Mouse (Mus musculus) liver, embryonic 12.5 days (tissue): ENCODE results near the gene Jmjd1c. TPM values are rescaled to one million over a fixed set of nuclear protein-coding genes. Genes with fewer than 3 reads are reported as not detected.
A peak's percentile ranks its signal among the peaks of the same experiment; 100 is the strongest.
"Not testable (repeated sequence)": the region's sequence is repeated elsewhere in the genome, so short reads cannot be mapped to it uniquely, and the experiment has no call there.

Experiments
- ATAC-seq: fragments of 200-750 bp; cut with Nextera tagmentation; 2 replicates; pipeline ENCODE4 v1.8.0; 2017; ENCODE audit warnings: moderate number of reproducible peaks, mild to moderate bottlenecking, moderate library complexity
- H3K27ac ChIP-seq: fragments of 300-500 bp; sonication (generic); 2 replicates; pipeline ENCODE4 v1.5.1; 2016; ENCODE audit warnings: mild to moderate bottlenecking
- H3K27me3 ChIP-seq: fragments of 300-500 bp; sonication (generic); replicated peaks from 2 replicates; pipeline ENCODE4 v1.6.1; 2016; ENCODE audit warnings: mild to moderate bottlenecking, moderate library complexity
- H3K36me3 ChIP-seq: fragments of 300-500 bp; sonication (generic); 2 replicates; pipeline ENCODE4 v1.6.1; 2016; ENCODE audit warnings: mild to moderate bottlenecking, moderate library complexity
- H3K4me1 ChIP-seq: fragments of 300-500 bp; sonication (generic); 2 replicates; pipeline ENCODE4 v1.6.1; 2016
- H3K4me2 ChIP-seq: fragments of 300-500 bp; sonication (generic); 2 replicates; pipeline ENCODE4 v1.6.1; 2016; ENCODE audit warnings: mild to moderate bottlenecking, moderate library complexity
- H3K4me3 ChIP-seq: fragments of 300-500 bp; sonication (generic); 2 replicates; pipeline ENCODE4 v1.5.1; 2016; ENCODE audit warnings: mild to moderate bottlenecking, moderate library complexity
- H3K9ac ChIP-seq: fragments of 300-500 bp; sonication (generic); 2 replicates; pipeline ENCODE4 v1.6.1; 2016; ENCODE audit warnings: mild to moderate bottlenecking, moderate library complexity
- H3K9me3 ChIP-seq: fragments of 300-500 bp; sonication (generic); replicated peaks from 2 replicates; pipeline ENCODE4 v1.6.1; 2016; ENCODE audit warnings: mild to moderate bottlenecking, moderate library complexity
- WGBS: fragments of 180-500 bp; shearing (Covaris S2); methylation state at CpG from one replicate; pipeline ENCODE4 v1.1.7; 2016; ENCODE audit not compliant: insufficient replicate concordance; 5-methylcytosine and 5-hydroxymethylcytosine counted together
- polyA plus RNA-seq: library from polyadenylated mRNA; unstranded; fragments of >200 nt; fragmentation: Nextera tagmentation; extraction: Ambion mirVana; gene quantifications from 2 replicates; pipeline ENCODE4 v1.2.1, GENCODE M21; 2016

Jmjd1c gene
- polyA plus RNA-seq, 1 experiment from 2014 or later, result 16.1 TPM

- 77% methylated on average over 9 of the region's 9 CpGs for WGBS
- Histone ChIP-seq H3K4me3 (no peak overlapping the region), H3K27me3 (no peaks in the 10 kb centered on the region), H3K36me3 (no peaks in the 10 kb centered on the region), H3K4me2 (no peak overlapping the region), H3K4me1 (peaks cover 79% of the 10 kb centered on the region), H3K27ac (no peak overlapping the region), H3K9ac (no peak overlapping the region), H3K9me3 (no peaks in the 10 kb centered on the region)
- ATAC-seq, result no peak
Measured at GRCm38 (mm10) chr10:67108096-67108495, 12.2 kb downstream of the Jmjd1c start.

GRCm38 (mm10) chr10:67109635-67110034 lies 13.7 kb downstream of the Jmjd1c start:
- H3K4me1 ChIP-seq, result peaks cover 63% of the 10 kb centered on the region
- ATAC-seq, result no peak
- H3K27me3 ChIP-seq, result no peaks in the 10 kb centered on the region
- no peak overlapping the region for H3K9ac ChIP-seq
- no peaks in the 10 kb centered on the region for H3K36me3 ChIP-seq
- no peak overlapping the region for H3K4me3 ChIP-seq
- no peak overlapping the region for H3K4me2 ChIP-seq
- 77% methylated on average over 5 of the region's 5 CpGs for WGBS
- H3K9me3 ChIP-seq, result no peaks in the 10 kb centered on the region
- no peak overlapping the region for H3K27ac ChIP-seq

- Histone ChIP-seq H3K36me3 (no peaks in the 10 kb centered on the region), H3K4me2 (no peak overlapping the region), H3K27me3 (no peaks in the 10 kb centered on the region), H3K9ac (no peak overlapping the region), H3K27ac (no peak overlapping the region), H3K9me3 (no peaks in the 10 kb centered on the region), H3K4me1 (peaks cover 62% of the 10 kb centered on the region), H3K4me3 (no peak overlapping the region)
- WGBS, result 76% methylated on average over 14 of the region's 14 CpGs
- no peak for ATAC-seq
Measured at GRCm38 (mm10) chr10:67111044-67111798, 15.3 kb downstream of the Jmjd1c start.

GRCm38 (mm10) chr10:67111799-67112177 lies 15.9 kb downstream of the Jmjd1c start:
- H3K9me3 ChIP-seq, result no peaks in the 10 kb centered on the region
- H3K27ac ChIP-seq, result no peak overlapping the region
- no peak for ATAC-seq
- no peaks in the 10 kb centered on the region for H3K27me3 ChIP-seq
- 41% methylated on average over 5 of the region's 5 CpGs for WGBS
- no peak overlapping the region for H3K4me2 ChIP-seq
- no peaks in the 10 kb centered on the region for H3K36me3 ChIP-seq
- H3K4me1 ChIP-seq, result peaks cover 60% of the 10 kb centered on the region
- no peak overlapping the region for H3K9ac ChIP-seq
- H3K4me3 ChIP-seq, result no peak overlapping the region

GRCm38 (mm10) chr10:67112967-67113366 lies 17.0 kb downstream of the Jmjd1c start:
- H3K9ac ChIP-seq, H3K27me3 ChIP-seq, H3K4me2 ChIP-seq, H3K36me3 ChIP-seq, H3K4me3 ChIP-seq, H3K27ac ChIP-seq, H3K9me3 ChIP-seq, ATAC-seq: not testable (repeated sequence)
- H3K4me1 ChIP-seq, result peaks cover 51% of the 10 kb centered on the region
- 58% methylated on average over 5 of the region's 5 CpGs for WGBS

- 77% methylated on average over 11 of the region's 11 CpGs for WGBS
Measured at GRCm38 (mm10) chr10:67113833-67114232, 17.9 kb downstream of the Jmjd1c start.

GRCm38 (mm10) chr10:67115115-67115514 lies 19.2 kb downstream of the Jmjd1c start:
- no peaks in the 10 kb centered on the region for H3K27me3 ChIP-seq
- H3K4me1 ChIP-seq, result peaks cover 34% of the 10 kb centered on the region
- 21% methylated on average over 6 of the region's 6 CpGs for WGBS
- H3K36me3 ChIP-seq, result no peaks in the 10 kb centered on the region
- no peak overlapping the region for H3K9ac ChIP-seq
- H3K4me2 ChIP-seq, result no peak overlapping the region
- H3K9me3 ChIP-seq, result no peaks in the 10 kb centered on the region
- H3K27ac ChIP-seq, result 0 out of 2 replicates have a peak overlapping the region, but pooled peaks have one; percentile 39
- no peak for ATAC-seq
- H3K4me3 ChIP-seq, result no peak overlapping the region

More at GRCm38 (mm10) chr10:67113833-67114232, 17.9 kb downstream of the Jmjd1c start:
- Histone ChIP-seq H3K36me3 (no peaks in the 10 kb centered on the region), H3K27me3 (no peaks in the 10 kb centered on the region), H3K27ac (no peak overlapping the region), H3K4me3 (no peak overlapping the region), H3K9me3 (no peaks in the 10 kb centered on the region), H3K9ac (no peak overlapping the region), H3K4me2 (no peak overlapping the region), H3K4me1 (peaks cover 42% of the 10 kb centered on the region)
- no peak for ATAC-seq

- Histone ChIP-seq H3K4me2 (no peak overlapping the region), H3K4me1 (peaks cover 34% of the 10 kb centered on the region), H3K27me3 (no peaks in the 10 kb centered on the region), H3K27ac (no peak overlapping the region), H3K4me3 (no peak overlapping the region), H3K9me3 (no peaks in the 10 kb centered on the region), H3K36me3 (no peaks in the 10 kb centered on the region), H3K9ac (no peak overlapping the region)
- 23% methylated on average over 5 of the region's 5 CpGs for WGBS
- peak; percentile 57; the same call in 1 of the 2 replicates for ATAC-seq
Measured at GRCm38 (mm10) chr10:67115666-67116091, 19.8 kb downstream of the Jmjd1c start.

GRCm38 (mm10) chr10:67116251-67116650 lies 20.3 kb downstream of the Jmjd1c start:
- H3K27ac ChIP-seq, result no peak overlapping the region
- ATAC-seq, result no peak
- H3K36me3 ChIP-seq, result no peaks in the 10 kb centered on the region
- peaks cover 34% of the 10 kb centered on the region for H3K4me1 ChIP-seq
- WGBS, result 79% methylated on average over 8 of the region's 8 CpGs
- no peak overlapping the region for H3K4me2 ChIP-seq
- H3K4me3 ChIP-seq, result no peak overlapping the region
- H3K9ac ChIP-seq, result no peak overlapping the region
- no peaks in the 10 kb centered on the region for H3K27me3 ChIP-seq
- H3K9me3 ChIP-seq, result no peaks in the 10 kb centered on the region

- no peak for ATAC-seq
Measured at GRCm38 (mm10) chr10:67119291-67119690, 23.4 kb downstream of the Jmjd1c start.

GRCm38 (mm10) chr10:67120180-67120579 lies 24.3 kb downstream of the Jmjd1c start:
- ATAC-seq, result no peak
- H3K27ac ChIP-seq, result no peak overlapping the region
- H3K36me3 ChIP-seq, result no peaks in the 10 kb centered on the region
- 55% methylated on average over 4 of the region's 4 CpGs for WGBS
- peaks cover 9% of the 10 kb centered on the region for H3K27me3 ChIP-seq
- H3K4me3 ChIP-seq, result no peak overlapping the region
- H3K4me1 ChIP-seq, result peaks cover 17% of the 10 kb centered on the region
- H3K4me2 ChIP-seq, result no peak overlapping the region
- H3K9me3 ChIP-seq, result no peaks in the 10 kb centered on the region
- H3K9ac ChIP-seq, result no peak overlapping the region

More at GRCm38 (mm10) chr10:67119291-67119690, 23.4 kb downstream of the Jmjd1c start:
- H3K9me3 ChIP-seq, result no peaks in the 10 kb centered on the region
- no peak overlapping the region for H3K4me3 ChIP-seq
- H3K27me3 ChIP-seq, result 0 out of 2 replicates have a peak, but pooled peaks cover 2% of the 10 kb centered on the region
- H3K27ac ChIP-seq, result no peak overlapping the region
- H3K4me1 ChIP-seq, result peaks cover 22% of the 10 kb centered on the region
- WGBS, result 58% methylated on average over 7 of the region's 7 CpGs
- H3K36me3 ChIP-seq, result no peaks in the 10 kb centered on the region
- H3K4me2 ChIP-seq, result no peak overlapping the region
- no peak overlapping the region for H3K9ac ChIP-seq

GRCm38 (mm10) chr10:67120640-67121039 lies 24.7 kb downstream of the Jmjd1c start:
- 84% methylated on average over 2 of the region's 2 CpGs for WGBS
- H3K4me3 ChIP-seq, result no peak overlapping the region
- H3K36me3 ChIP-seq, result no peaks in the 10 kb centered on the region
- peaks cover 13% of the 10 kb centered on the region for H3K27me3 ChIP-seq
- H3K4me1 ChIP-seq, result peaks cover 17% of the 10 kb centered on the region
- H3K9me3 ChIP-seq, result no peaks in the 10 kb centered on the region
- no peak for ATAC-seq
- H3K4me2 ChIP-seq, result no peak overlapping the region
- no peak overlapping the region for H3K9ac ChIP-seq
- H3K27ac ChIP-seq, result no peak overlapping the region
